Mouse (Mus musculus) ES-Bruce4 (cell line): Measurements from ENCODE around the gene Ldah.

Source experiments
- EP300 ChIP-seq: IDR thresholded peaks from 2 replicates; pipeline ENCODE4 v1.6.1; 2011; ENCODE audit warnings: low read depth, low read length; ENCODE audit not compliant: insufficient read depth
- POLR2A ChIP-seq: IDR thresholded peaks from one replicate; pipeline ENCODE4 v1.8.1; 2011; ENCODE audit warnings: low read length; ENCODE audit not compliant: insufficient read depth

GRCm38 (mm10) chr12:8313773-8314172, 105.9 kb downstream of the Ldah start:
- TF ChIP-seq POLR2A (no peak), EP300 (no peak)
